Mouse (Mus musculus) liver, postnatal 0 days (tissue): ENCODE data around the gene Bnip2. TPM values are rescaled to one million over a fixed set of nuclear protein-coding genes. Genes with fewer than 3 reads are reported as not detected.

Experiments used
- ATAC-seq: fragments of 200-750 bp; cut with Nextera tagmentation; 2 replicates; pipeline ENCODE4 v1.8.0; 2017; ENCODE audit warnings: mild to moderate bottlenecking, moderate library complexity
- DNase-seq: peaks from one replicate; pipeline ENCODE4 v3.0.0-alpha.2; 2016
- H3K27ac ChIP-seq: fragments of 300-500 bp; sonication (generic); 2 replicates; pipeline ENCODE4 v1.5.1; 2014; ENCODE audit warnings: antibody characterized with exemption, moderate library complexity, mild to moderate bottlenecking, low read depth
- H3K27me3 ChIP-seq: fragments of 300-500 bp; sonication (generic); 2 replicates; pipeline ENCODE4 v1.6.1; 2014; ENCODE audit warnings: low read length, control low read depth, mixed read lengths; ENCODE audit not compliant: insufficient read depth
- H3K36me3 ChIP-seq: fragments of 300-500 bp; sonication (generic); replicated peaks from 2 replicates; pipeline ENCODE4 v1.6.1; 2014; ENCODE audit warnings: mild to moderate bottlenecking, control low read depth, low read length, moderate library complexity, mixed read lengths; ENCODE audit not compliant: insufficient read depth
- H3K4me1 ChIP-seq: fragments of 300-500 bp; sonication (generic); 2 replicates; pipeline ENCODE4 v1.6.1; 2014; ENCODE audit warnings: antibody characterized with exemption, mild to moderate bottlenecking, control low read depth; ENCODE audit not compliant: insufficient read depth
- H3K4me2 ChIP-seq: fragments of 300-500 bp; sonication (generic); 2 replicates; pipeline ENCODE4 v1.6.1; 2014; ENCODE audit warnings: low read depth, mild to moderate bottlenecking, low read length, moderate library complexity, mixed read lengths
- H3K4me3 ChIP-seq: fragments of 300-500 bp; sonication (generic); 2 replicates; pipeline ENCODE4 v1.5.1; 2014; ENCODE audit warnings: low read depth, low read length
- H3K9ac ChIP-seq: fragments of 300-500 bp; sonication (generic); replicated peaks from 2 replicates; pipeline ENCODE4 v1.6.1; 2014; ENCODE audit warnings: mild to moderate bottlenecking, moderate library complexity
- H3K9me3 ChIP-seq: fragments of 300-500 bp; sonication (generic); 2 replicates; pipeline ENCODE4 v1.6.1; 2016; ENCODE audit warnings: mild to moderate bottlenecking, control low read depth, low read length, mixed read lengths
- CTCF ChIP-seq: sonication (generic); IDR thresholded peaks from 2 replicates; pipeline ENCODE4 v1.5.1; 2016; ENCODE audit warnings: antibody characterized with exemption, low read depth
- WGBS: fragments of 180-500 bp; shearing (Covaris S2); extraction: QIAGEN DNeasy Blood & Tissue Kit; methylation state at CpG from one replicate; pipeline ENCODE4 v1.1.7; 2014; ENCODE audit not compliant: insufficient replicate concordance; 5-methylcytosine and 5-hydroxymethylcytosine counted together
- polyA plus RNA-seq: library from polyadenylated mRNA; unstranded; fragments of >200 nt; fragmentation: Nextera tagmentation; extraction: Ambion mirVana; gene quantifications from 2 replicates; pipeline ENCODE4 v1.2.1, GENCODE M21; 2015

The Bnip2 gene
- polyA plus RNA-seq, 1 experiment from 2014 or later = 42.5 TPM

DNA sequence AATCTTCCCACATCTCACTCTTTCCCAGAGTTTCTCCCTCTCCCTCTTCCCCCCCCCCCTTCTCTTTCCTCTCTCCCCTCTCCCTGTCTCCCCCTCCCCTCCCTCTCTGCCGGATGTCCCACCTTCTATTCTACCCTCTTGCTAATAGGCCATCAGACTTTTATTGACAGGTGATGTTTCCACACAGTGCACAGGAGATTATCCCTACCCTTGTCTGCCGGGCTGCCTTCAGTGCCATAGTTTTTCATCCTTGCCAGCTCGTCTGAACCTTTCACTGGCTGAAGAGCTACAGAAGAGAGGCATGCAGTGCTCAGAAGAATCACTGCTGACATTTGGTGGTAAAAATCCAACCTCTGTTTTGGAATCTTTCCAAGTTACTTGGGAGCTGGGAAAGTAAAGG, 64.1 kb downstream of the Bnip2 start:
- Histone ChIP-seq H3K4me2 (no peak overlapping the region), H3K36me3 (no peaks in the 10 kb centered on the region), H3K4me3 (no peak overlapping the region), H3K27ac (no peak overlapping the region), H3K9me3 (no peaks in the 10 kb centered on the region), H3K9ac (no peak overlapping the region), H3K4me1 (no peaks in the 10 kb centered on the region), H3K27me3 (peaks cover 4% of the 10 kb centered on the region; the same call in 1 of the 2 replicates)
- ATAC-seq (no peak), DNase-seq (no peak)
- WGBS = 60% methylated on average over 3 of the region's 3 CpGs
- TF ChIP-seq CTCF = no peak

Other genes with a start within 250 kb of the Bnip2 start
- gene Foxb1, start 228.5 kb upstream of the Bnip2 start, polyA plus RNA-seq = not detected in 2 replicates
- 149 and 154 TPM in 2 replicates for gene Gtf2a2, start 23.1 kb downstream of the Bnip2 start, polyA plus RNA-seq
- not detected in 2 replicates for gene Gcnt3, start 48.6 kb downstream of the Bnip2 start, polyA plus RNA-seq
- 0.12 and 0.19 TPM in 2 replicates for gene Fam81a, start 153.1 kb downstream of the Bnip2 start, polyA plus RNA-seq
- 5.4 and 7.4 TPM in 2 replicates for gene Myo1e, start 217.9 kb downstream of the Bnip2 start, polyA plus RNA-seq